Comparison of ENCODE assay signal across 8 mouse cellular contexts in the genomic region with DNA sequence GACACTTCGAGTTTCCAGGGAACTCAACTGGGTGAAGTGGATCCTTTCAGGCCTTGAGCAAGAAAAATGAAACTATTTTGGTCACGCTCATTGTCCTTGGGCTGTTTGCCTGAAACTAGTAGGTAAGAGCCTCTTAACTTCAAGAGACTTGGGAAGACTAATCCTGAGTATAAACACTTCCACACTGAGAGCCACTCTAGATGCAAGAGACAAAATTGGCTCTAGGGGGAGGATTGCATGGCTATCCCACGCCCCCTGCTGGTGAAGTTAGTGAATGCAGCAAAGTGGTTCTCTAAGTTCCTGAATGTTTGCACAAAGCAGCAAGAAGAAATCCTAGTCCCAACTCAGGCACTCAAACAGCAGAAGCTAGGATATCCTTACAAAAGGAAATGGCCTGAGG. TPM values are rescaled to one million over a fixed set of nuclear protein-coding genes. Genes with fewer than 3 reads are reported as not detected.
A peak's percentile ranks its signal among the peaks of the same experiment; 100 is the strongest.
DNase-seq lines count a peak whose midpoint lies in the region; ATAC-seq and TF ChIP-seq lines count a peak whose summit lies in the region.

No protein-coding gene starts in this region.

- H3K4me2 ChIP-seq in liver, embryonic 12.5 days: no peak overlapping the region; the same call in 1 of the 2 replicates
- H3K4me2 ChIP-seq in stomach, postnatal 0 days (replicated peaks; ENCODE audit: low read depth): no peak overlapping the region

- TF ChIP-seq CTCF in stomach, postnatal 0 days (IDR thresholded peaks at IDR 0.05; ENCODE audit: low read depth): peak; percentile 91

- no peaks in the 10 kb centered on the region for H3K36me3 ChIP-seq in liver, embryonic 12.5 days
- no peaks in the 10 kb centered on the region for H3K36me3 ChIP-seq in stomach, postnatal 0 days (ENCODE audit: control insufficient read depth, insufficient read depth, low read length)

- no peaks in the 10 kb centered on the region for H3K4me1 ChIP-seq in liver, embryonic 12.5 days
- H3K4me1 ChIP-seq in stomach, postnatal 0 days (replicated peaks; ENCODE audit: control insufficient read depth, insufficient read depth): no peaks in the 10 kb centered on the region

- ATAC-seq in liver, embryonic 12.5 days: no peak
- ATAC-seq in monocyte, adult 5-6 weeks (replicated peaks; ENCODE audit: insufficient number of reproducible peaks, low FRiP score, low TSS enrichment, poor library complexity, severe bottlenecking): peak; percentile 61; the same call in 1 of the 2 replicates
- ATAC-seq in stomach, postnatal 0 days (ENCODE audit: low FRiP score, low TSS enrichment): 0 out of 2 replicates have a peak, but pooled peaks have one; percentile 54

- H3K27me3 ChIP-seq in liver, embryonic 12.5 days (replicated peaks): no peaks in the 10 kb centered on the region
- no peaks in the 10 kb centered on the region for H3K27me3 ChIP-seq in stomach, postnatal 0 days (ENCODE audit: control insufficient read depth, insufficient read depth, low read length)

- no peaks in the 10 kb centered on the region for H3K9me3 ChIP-seq in liver, embryonic 12.5 days (replicated peaks)
- H3K9me3 ChIP-seq in stomach, postnatal 0 days (ENCODE audit: control insufficient read depth, low read length): no peaks in the 10 kb centered on the region

- no peak overlapping the region for H3K9ac ChIP-seq in liver, embryonic 12.5 days
- no peak overlapping the region for H3K9ac ChIP-seq in stomach, postnatal 0 days (ENCODE audit: low read length)

- intact Hi-C loops in left cerebral cortex, postnatal 25 days (cut with DNase I): loop anchor here (5.0 kb wide), 1 partner anchor 110 kb away; no protein-coding TSS in a partner anchor

- H3K4me3 ChIP-seq in liver, embryonic 12.5 days: no peak overlapping the region
- H3K4me3 ChIP-seq in stomach, postnatal 0 days (ENCODE audit: low read depth, low read length): no peak overlapping the region

- H3K27ac ChIP-seq in liver, embryonic 12.5 days: no peak overlapping the region
- no peak overlapping the region for H3K27ac ChIP-seq in stomach, postnatal 0 days (replicated peaks)

- 36% methylated on average over 3 of the region's 3 CpGs for WGBS in liver, embryonic 12.5 days (ENCODE audit: insufficient replicate concordance)
- WGBS in stomach, postnatal 0 days: 37% methylated on average over 3 of the region's 3 CpGs

- DNase-seq in liver: peak; percentile 68
- peak; percentile 74 to 83 for DNase-seq in cerebellum, postnatal 25 days
- peak; percentile 66 for DNase-seq in gastrocnemius, adult 18-20 months (ENCODE audit: low spot score)
- peak; percentile 77 for DNase-seq in induced T-regulatory cell, adult 2 months (ENCODE audit: low read depth)
- peak; percentile 74 to 89 for DNase-seq in left cerebral cortex, postnatal 25 days (ENCODE audit: low spot score in 2 of 2)
- DNase-seq in stomach, postnatal 0 days (ENCODE audit: low spot score): peak; percentile 72

- TF ChIP-seq EP300 in stomach, postnatal 0 days (optimal IDR thresholded peaks at IDR 0.05): no peak

RNA-seq across cellular contexts. Expression of a gene that starts 13.1 kb away (rescaled TPM):
- 0.90 and 0.93 TPM in 2 replicates for polyA plus RNA-seq in liver, embryonic 12.5 days (2016; fragmentation: Nextera tagmentation; extraction: Ambion mirVana)
- not detected for total RNA-seq in gastrocnemius, adult 18-20 months (2021)
- 10 to 100 TPM; 32.1 to 40.6 TPM for total RNA-seq in left cerebral cortex, postnatal 25 days (2021)
- total RNA-seq in monocyte, adult 5-6 weeks (2017): 1.3 TPM in 1 of 3 replicates, not detected in the others
- 2.4 and 2.5 TPM in 2 replicates for polyA plus RNA-seq in stomach, postnatal 0 days (2015; fragmentation: Nextera tagmentation; extraction: Ambion mirVana)

RNA-seq across cellular contexts. Expression of a gene that starts 18.8 kb away (rescaled TPM):
- polyA plus RNA-seq in liver, embryonic 12.5 days (2016; fragmentation: Nextera tagmentation; extraction: Ambion mirVana): 73.2 and 73.9 TPM in 2 replicates
- 10 to 100 TPM; 40.7 to 41.6 TPM for total RNA-seq in gastrocnemius, adult 18-20 months (2021)
- 10 to 100 TPM; 26.1 to 27.2 TPM for total RNA-seq in left cerebral cortex, postnatal 25 days (2021)
- total RNA-seq in monocyte, adult 5-6 weeks (2017): 21.7 to 40.5 TPM (median 35.6 TPM) in 3 replicates
- 45.9 TPM in 2 replicates for polyA plus RNA-seq in stomach, postnatal 0 days (2015; fragmentation: Nextera tagmentation; extraction: Ambion mirVana)

Comparison
In these comparisons a context has a peak if more than half of its experiments do, and no peak if none do; other contexts are left out.
1. RNA of a gene that starts 13.1 kb away (total RNA-seq): 32.1 to 40.6 TPM in left cerebral cortex, postnatal 25 days; 1.3 TPM in monocyte, adult 5-6 weeks and not detected in gastrocnemius, adult 18-20 months; every median in the first group is over 10 times any median in the second.
2. Peak in every context shown above with its lines, with median percentiles within 50 percentile points of each other: DNase-seq.